Mouse (Mus musculus) heart, adult 2 months (tissue): Measurements from ENCODE around the gene Pofut2.

Experiments
- CTCF ChIP-seq: fragments of 200-600 bp; IDR thresholded peaks from 2 replicates; pipeline ENCODE4 v1.8.1; 2022; ENCODE audit warnings: antibody characterized with exemption, mild to moderate bottlenecking, moderate library complexity
- EP300 ChIP-seq: fragments of 200-500 bp; IDR thresholded peaks from 2 replicates; pipeline ENCODE4 v1.6.1; 2011; ENCODE audit warnings: low read depth, low read length, control low read depth; ENCODE audit not compliant: insufficient read depth
- POLR2A ChIP-seq: fragments of 200-500 bp; IDR thresholded peaks from 2 replicates; pipeline ENCODE4 v1.6.1; 2011; ENCODE audit warnings: mild to moderate bottlenecking, low read depth, low read length, control low read depth; ENCODE audit not compliant: insufficient read depth

- no peak for TF ChIP-seq EP300
- TF ChIP-seq POLR2A: no peak
- no peak for TF ChIP-seq CTCF
Measured at GRCm38 (mm10) chr10:77315682-77316081, 56.7 kb downstream of the Pofut2 start.
